Mouse (Mus musculus): ENCODE measurements around the gene Cltb. TPM values are rescaled to one million over a fixed set of nuclear protein-coding genes. Genes with fewer than 3 reads are reported as not detected.

The Cltb gene
- polyA plus RNA-seq, 1 experiment from 2014 or later = 36.3 TPM

DNA sequence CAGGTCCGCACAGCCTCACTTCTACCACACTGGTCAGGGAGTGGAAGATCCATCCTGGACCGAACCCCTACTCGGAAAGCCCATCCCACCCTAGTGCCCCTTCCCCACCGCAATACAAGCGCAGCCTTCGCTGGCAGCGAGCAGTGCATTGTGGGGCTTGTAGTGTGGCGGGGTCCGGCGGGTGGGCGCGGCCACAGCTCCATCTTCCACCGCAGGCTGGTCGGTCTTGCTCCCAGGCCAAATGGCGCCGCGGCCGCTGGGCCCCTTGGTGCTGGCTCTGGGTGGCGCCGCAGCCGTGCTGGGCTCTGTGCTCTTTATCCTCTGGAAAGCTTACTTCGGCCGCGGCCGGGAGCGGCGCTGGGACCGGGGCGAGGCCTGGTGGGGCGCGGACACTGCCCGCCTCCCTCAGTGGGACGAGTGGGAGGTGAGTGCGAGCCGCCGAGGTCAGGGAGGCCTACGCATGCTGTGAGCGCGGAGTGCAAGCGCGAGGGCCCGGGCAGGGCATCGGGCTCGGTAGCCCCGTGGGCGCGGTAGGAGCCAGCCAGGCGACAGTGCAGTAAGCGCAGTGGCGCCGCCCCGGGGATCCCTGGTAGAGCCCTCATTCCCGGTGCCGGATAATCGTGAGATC lies 36.2 kb downstream of the Cltb start, which contains the start of gene Arl10:
TSS of gene Arl10 (plus strand) at position 162 of the 628 bp plus-strand sequence.
- Histone ChIP-seq H3K27ac (ENCODE audit: low read depth, low read length) (peak within 1 kb of the TSS; percentile 84), H3K9me3 (ENCODE audit: control insufficient read depth, low read length) (no peaks in the 10 kb centered on the region), H3K4me2 (replicated peaks; ENCODE audit: low read depth, low read length) (peak within 1 kb of the TSS; percentile 85), H3K4me1 (ENCODE audit: control insufficient read depth, insufficient read depth, low read length) (peaks cover 12% of the 10 kb centered on the region; the same call in 1 of the 2 replicates), H3K36me3 (ENCODE audit: control insufficient read depth, insufficient read depth, low read length) (peaks cover 33% of the 10 kb centered on the region), H3K27me3 (ENCODE audit: control insufficient read depth, insufficient read depth, low read length) (no peaks in the 10 kb centered on the region), H3K9ac (ENCODE audit: low read depth, low read length) (peak within 1 kb of the TSS; percentile 92), H3K4me3 (ENCODE audit: low read length) (peak within 1 kb of the TSS; percentile 95)
- WGBS = under 1% methylated on average over 55 of the region's 55 CpGs
- peak; percentile 93 for ATAC-seq (ENCODE audit: low FRiP score, low TSS enrichment)

DNA sequence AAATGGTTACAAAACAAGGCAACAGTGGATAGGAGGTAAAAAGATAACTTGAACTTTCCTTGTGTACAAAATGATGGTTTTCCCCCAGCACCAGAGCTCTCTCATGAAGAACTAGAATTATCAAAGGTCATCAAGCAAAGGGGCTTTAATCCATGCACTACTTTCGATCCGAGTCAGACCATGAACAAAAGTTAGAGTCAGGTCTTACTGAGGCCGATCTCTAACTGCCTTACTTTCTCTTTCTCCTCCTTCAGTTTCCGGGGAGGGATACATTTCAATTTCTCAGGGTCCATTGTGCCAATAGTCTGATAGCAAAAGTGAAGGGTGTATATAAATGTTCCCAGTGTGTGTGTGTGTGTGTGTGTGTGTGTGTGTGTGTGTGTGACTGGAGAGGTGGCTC lies 38.5 kb downstream of the Cltb start:
- Histone ChIP-seq H3K9me3 (ENCODE audit: control insufficient read depth, low read length) (no peaks in the 10 kb centered on the region), H3K36me3 (ENCODE audit: control insufficient read depth, insufficient read depth, low read length) (peaks cover 10% of the 10 kb centered on the region; the same call in 1 of the 2 replicates), H3K27me3 (ENCODE audit: control insufficient read depth, insufficient read depth, low read length) (no peaks in the 10 kb centered on the region), H3K4me2 (replicated peaks; ENCODE audit: low read depth, low read length) (no peak overlapping the region), H3K4me1 (ENCODE audit: control insufficient read depth, insufficient read depth, low read length) (peaks cover 12% of the 10 kb centered on the region; the same call in 1 of the 2 replicates), H3K27ac (ENCODE audit: low read depth, low read length) (no peak overlapping the region), H3K4me3 (ENCODE audit: low read length) (no peak overlapping the region), H3K9ac (ENCODE audit: low read depth, low read length) (no peak overlapping the region)
- 82% methylated on average over 4 of the region's 4 CpGs for WGBS
- no peak for ATAC-seq (ENCODE audit: low FRiP score, low TSS enrichment)

DNA sequence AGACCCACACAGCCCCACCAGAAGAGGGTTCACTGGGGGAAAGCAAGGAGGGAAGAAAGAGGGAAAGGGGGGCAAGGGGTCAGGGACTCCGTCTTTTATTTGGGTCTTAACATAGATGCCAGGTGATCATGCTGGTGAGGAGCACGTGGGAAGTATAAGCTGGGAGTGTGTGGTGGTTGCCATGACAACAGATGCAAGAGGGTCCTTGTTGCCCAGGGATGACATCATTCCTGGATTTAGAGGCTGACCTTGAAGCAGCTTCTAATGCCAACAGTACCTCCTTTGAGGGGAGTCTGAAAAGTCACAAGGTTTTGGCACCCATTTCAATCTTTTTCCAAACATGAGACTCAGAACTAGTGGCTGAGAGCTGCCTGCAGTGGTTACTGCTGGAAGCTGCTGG lies 39.5 kb downstream of the Cltb start:
- Histone ChIP-seq H3K36me3 (ENCODE audit: control insufficient read depth, insufficient read depth, low read length) (peaks cover under 1% of the 10 kb centered on the region; the same call in 1 of the 2 replicates), H3K9me3 (ENCODE audit: control insufficient read depth, low read length) (no peaks in the 10 kb centered on the region), H3K27me3 (ENCODE audit: control insufficient read depth, insufficient read depth, low read length) (no peaks in the 10 kb centered on the region), H3K4me1 (ENCODE audit: control insufficient read depth, insufficient read depth, low read length) (peaks cover 12% of the 10 kb centered on the region; the same call in 1 of the 2 replicates), H3K4me2 (replicated peaks; ENCODE audit: low read depth, low read length) (no peak overlapping the region), H3K4me3 (ENCODE audit: low read length) (no peak overlapping the region), H3K9ac (ENCODE audit: low read depth, low read length) (no peak overlapping the region), H3K27ac (ENCODE audit: low read depth, low read length) (no peak overlapping the region)
- ATAC-seq (ENCODE audit: low FRiP score, low TSS enrichment) = no peak
- WGBS = 50% methylated on average over 2 of the region's 2 CpGs

DNA sequence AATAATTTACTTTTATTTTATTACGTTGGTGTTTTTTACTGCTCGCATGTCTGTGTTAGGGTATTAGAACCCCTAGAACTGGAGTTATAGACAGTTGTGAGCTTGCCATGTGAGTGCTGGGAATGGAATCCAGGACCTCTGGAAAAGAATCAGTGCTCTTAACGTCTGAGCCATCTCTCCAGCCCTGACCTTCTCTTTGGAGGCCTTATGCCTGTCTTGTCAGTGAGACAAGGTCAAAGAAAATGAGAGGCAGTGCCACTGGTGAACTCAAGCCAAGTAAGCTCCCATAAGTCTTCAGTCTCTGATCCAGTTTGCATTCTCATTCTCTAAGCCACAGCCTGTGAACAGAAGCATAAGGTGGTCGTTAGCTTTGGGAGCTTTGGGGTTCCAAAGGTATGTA lies 40.4 kb downstream of the Cltb start:
- WGBS = 74% methylated on average over 4 of the region's 4 CpGs
- Histone ChIP-seq H3K4me2 (replicated peaks; ENCODE audit: low read depth, low read length) (no peak overlapping the region), H3K27me3 (ENCODE audit: control insufficient read depth, insufficient read depth, low read length) (no peaks in the 10 kb centered on the region)

DNA sequence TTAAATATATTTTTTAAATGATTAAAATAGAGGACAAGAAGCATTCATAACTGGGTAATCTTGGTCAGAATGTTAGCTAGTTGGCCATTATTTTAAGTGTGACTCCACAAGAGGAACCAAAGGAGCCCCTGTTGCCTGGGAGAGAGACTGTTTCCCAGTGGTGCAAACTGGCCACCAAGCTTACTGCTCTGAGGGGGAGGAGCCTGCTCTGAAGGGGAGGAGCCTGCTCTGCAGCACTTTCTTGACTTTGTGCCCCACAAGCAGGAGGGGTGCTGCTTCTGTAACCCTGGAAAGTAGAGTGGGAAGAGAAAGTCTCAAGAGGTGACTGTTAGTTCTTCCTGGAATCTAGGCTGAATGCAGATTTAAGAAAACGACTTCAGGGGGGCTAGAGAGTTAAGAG lies 41.9 kb downstream of the Cltb start:
- no peaks in the 10 kb centered on the region for H3K9me3 ChIP-seq (ENCODE audit: control insufficient read depth, low read length)
- no peak overlapping the region for H3K4me3 ChIP-seq (ENCODE audit: low read length)
- no peak overlapping the region for H3K9ac ChIP-seq (ENCODE audit: low read depth, low read length)
- H3K4me2 ChIP-seq (replicated peaks; ENCODE audit: low read depth, low read length) = no peak overlapping the region
- H3K27me3 ChIP-seq (ENCODE audit: control insufficient read depth, insufficient read depth, low read length) = no peaks in the 10 kb centered on the region
- H3K36me3 ChIP-seq (ENCODE audit: control insufficient read depth, insufficient read depth, low read length) = no peaks in the 10 kb centered on the region
- WGBS = 52% methylated on average over 1 of the region's 1 CpGs
- H3K27ac ChIP-seq (ENCODE audit: low read depth, low read length) = no peak overlapping the region
- peaks cover 7% of the 10 kb centered on the region for H3K4me1 ChIP-seq (ENCODE audit: control insufficient read depth, insufficient read depth, low read length)
- no peak for ATAC-seq (ENCODE audit: low FRiP score, low TSS enrichment)

More for the DNA sequence above, 40.4 kb downstream of the Cltb start:
- Histone ChIP-seq H3K27ac (ENCODE audit: low read depth, low read length) (no peak overlapping the region), H3K36me3 (ENCODE audit: control insufficient read depth, insufficient read depth, low read length) (no peaks in the 10 kb centered on the region), H3K9me3 (ENCODE audit: control insufficient read depth, low read length) (no peaks in the 10 kb centered on the region), H3K9ac (ENCODE audit: low read depth, low read length) (no peak overlapping the region), H3K4me3 (ENCODE audit: low read length) (no peak overlapping the region), H3K4me1 (ENCODE audit: control insufficient read depth, insufficient read depth, low read length) (peaks cover 7% of the 10 kb centered on the region; the same call in 1 of the 2 replicates)
- no peak for ATAC-seq (ENCODE audit: low FRiP score, low TSS enrichment)

DNA sequence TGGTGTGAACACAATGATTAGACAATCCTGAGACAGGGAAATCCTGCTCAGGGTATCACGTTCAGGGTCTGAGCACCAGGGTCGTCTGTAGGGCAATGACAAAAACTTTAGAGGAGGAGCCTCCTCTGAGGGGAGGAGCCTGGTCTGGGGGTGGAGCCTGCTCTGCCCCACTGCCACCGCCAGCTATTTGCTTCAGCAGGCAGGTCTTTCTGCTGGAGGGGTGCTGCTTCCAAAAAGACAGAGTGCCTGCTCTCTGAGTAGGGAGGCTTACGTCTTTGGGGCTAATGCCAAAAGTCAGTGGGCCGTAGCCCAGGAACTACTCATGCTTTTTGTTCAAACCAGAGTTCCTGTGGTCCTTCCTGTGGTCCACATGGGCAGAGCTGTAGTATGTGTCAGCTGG lies 42.8 kb downstream of the Cltb start:
- 44% methylated on average over 5 of the region's 5 CpGs for WGBS
- Histone ChIP-seq H3K4me3 (ENCODE audit: low read length) (no peak overlapping the region), H3K27me3 (ENCODE audit: control insufficient read depth, insufficient read depth, low read length) (no peaks in the 10 kb centered on the region), H3K9ac (ENCODE audit: low read depth, low read length) (no peak overlapping the region), H3K27ac (ENCODE audit: low read depth, low read length) (no peak overlapping the region), H3K9me3 (ENCODE audit: control insufficient read depth, low read length) (no peaks in the 10 kb centered on the region), H3K36me3 (ENCODE audit: control insufficient read depth, insufficient read depth, low read length) (peaks cover 3% of the 10 kb centered on the region; the same call in 1 of the 2 replicates), H3K4me1 (ENCODE audit: control insufficient read depth, insufficient read depth, low read length) (peaks cover 10% of the 10 kb centered on the region), H3K4me2 (replicated peaks; ENCODE audit: low read depth, low read length) (no peak overlapping the region)
- no peak for ATAC-seq (ENCODE audit: low FRiP score, low TSS enrichment)

DNA sequence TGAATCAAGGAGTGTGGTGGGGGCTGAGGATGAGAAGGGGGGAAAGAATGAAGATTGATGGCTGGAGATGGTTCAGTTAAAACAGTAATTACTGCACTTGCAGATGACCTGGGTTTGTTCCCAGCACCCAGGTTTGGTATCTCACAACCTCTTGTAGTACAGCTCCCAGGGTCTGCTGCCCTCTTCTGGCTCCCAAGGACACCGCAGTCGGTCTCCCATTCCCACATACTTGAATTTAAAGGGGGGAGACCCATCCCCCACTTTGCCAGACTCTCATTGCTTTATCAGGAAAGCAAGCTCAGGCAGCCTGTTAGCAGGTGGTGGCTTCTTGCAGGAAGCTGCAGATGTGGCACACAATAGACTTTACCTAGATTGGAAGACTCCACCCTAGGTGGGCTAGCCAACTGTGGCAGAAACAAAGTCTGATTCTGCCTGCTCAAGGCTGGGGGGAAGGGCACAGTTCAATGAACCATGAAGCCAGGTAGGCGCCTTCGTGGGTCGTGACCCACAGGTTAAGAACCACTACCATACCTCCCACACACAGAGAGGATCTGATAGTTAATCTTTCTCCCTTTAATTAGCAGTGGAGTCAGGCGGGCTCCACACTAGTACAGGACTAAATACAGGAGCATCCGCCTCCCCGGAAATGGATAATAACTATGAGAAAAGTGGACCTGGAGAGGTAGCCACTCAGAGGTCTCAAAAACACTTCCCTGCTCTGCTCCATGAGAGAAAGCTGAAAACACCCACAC lies 45.4 kb downstream of the Cltb start:
- Histone ChIP-seq H3K27ac (ENCODE audit: low read depth, low read length) (peak overlapping the region; percentile 67; the same call in 1 of the 2 replicates), H3K4me3 (ENCODE audit: low read length) (peak overlapping the region; percentile 99), H3K27me3 (ENCODE audit: control insufficient read depth, insufficient read depth, low read length) (no peaks in the 10 kb centered on the region), H3K4me2 (replicated peaks; ENCODE audit: low read depth, low read length) (peak overlapping the region; percentile 76), H3K4me1 (ENCODE audit: control insufficient read depth, insufficient read depth, low read length) (peaks cover 10% of the 10 kb centered on the region), H3K9me3 (ENCODE audit: control insufficient read depth, low read length) (no peaks in the 10 kb centered on the region), H3K36me3 (ENCODE audit: control insufficient read depth, insufficient read depth, low read length) (peaks cover 21% of the 10 kb centered on the region), H3K9ac (ENCODE audit: low read depth, low read length) (peak overlapping the region; percentile 92; the same call in 1 of the 2 replicates)
- peak; percentile 47 for ATAC-seq (ENCODE audit: low FRiP score, low TSS enrichment)
- WGBS = 27% methylated on average over 8 of the region's 8 CpGs

DNA sequence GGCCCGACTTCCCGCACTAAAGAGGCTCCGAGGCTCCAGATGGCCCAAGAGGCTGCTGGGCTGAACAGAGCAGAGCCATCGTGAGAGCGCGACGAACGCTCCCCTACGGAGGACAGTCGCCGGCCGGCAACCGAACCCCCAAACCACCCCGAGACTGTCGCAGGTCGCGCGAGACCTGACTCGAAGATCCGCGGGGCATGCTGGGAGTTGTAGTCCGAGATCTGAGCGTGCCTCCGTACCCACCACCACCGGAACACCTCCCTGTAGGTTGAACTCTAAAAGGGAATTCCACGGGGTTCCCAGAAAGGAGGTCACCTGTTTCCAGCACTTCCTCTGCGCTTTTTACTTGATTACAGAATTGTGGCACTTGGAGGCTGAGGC lies 46.0 kb downstream of the Cltb start, which contains the start of gene 4833439L19Rik:
TSS of gene 4833439L19Rik (minus strand) at position 235 of the 381 bp plus-strand sequence.
- 1% methylated on average over 27 of the region's 27 CpGs for WGBS

More for the DNA sequence above, 46.0 kb downstream of the Cltb start, which contains the start of gene 4833439L19Rik:
- Histone ChIP-seq H3K27ac (ENCODE audit: low read depth, low read length) (peak within 1 kb of the TSS; percentile 67), H3K4me2 (replicated peaks; ENCODE audit: low read depth, low read length) (peak within 1 kb of the TSS; percentile 76), H3K4me3 (ENCODE audit: low read length) (peak within 1 kb of the TSS; percentile 99), H3K9ac (ENCODE audit: low read depth, low read length) (peak within 1 kb of the TSS; percentile 92), H3K9me3 (ENCODE audit: control insufficient read depth, low read length) (no peaks in the 10 kb centered on the region), H3K36me3 (ENCODE audit: control insufficient read depth, insufficient read depth, low read length) (peaks cover 26% of the 10 kb centered on the region), H3K27me3 (ENCODE audit: control insufficient read depth, insufficient read depth, low read length) (no peaks in the 10 kb centered on the region), H3K4me1 (ENCODE audit: control insufficient read depth, insufficient read depth, low read length) (peaks cover 10% of the 10 kb centered on the region)
- peak; percentile 96 for ATAC-seq (ENCODE audit: low FRiP score, low TSS enrichment)

Measured in kidney, embryonic 14.5 days (tissue).